Mouse (Mus musculus) limb, embryonic 14.5 days (tissue): Measurements from ENCODE around the gene Pkn1. TPM values are rescaled to one million over a fixed set of nuclear protein-coding genes. Genes with fewer than 3 reads are reported as not detected.
A peak's percentile ranks its signal among the peaks of the same experiment; 100 is the strongest.

Experiments used
- ATAC-seq: fragments of 200-750 bp; cut with Nextera tagmentation; 2 replicates; pipeline ENCODE4 v1.8.0; 2017; ENCODE audit warnings: low read depth, moderate number of reproducible peaks, moderate TSS enrichment; ENCODE audit not compliant: low FRiP score
- DNase-seq: peaks from one replicate; pipeline ENCODE4 v3.0.0-alpha.2; 2015; ENCODE audit warnings: low spot score
- H3K27ac ChIP-seq: fragments of 300-500 bp; sonication (generic); replicated peaks from 2 replicates; pipeline ENCODE4 v1.5.1; 2014; ENCODE audit warnings: low read depth, mild to moderate bottlenecking, low read length, moderate library complexity, mixed read lengths
- H3K27me3 ChIP-seq: fragments of 300-500 bp; sonication (generic); 2 replicates; pipeline ENCODE4 v1.6.1; 2014; ENCODE audit warnings: low read length, mixed read lengths; ENCODE audit not compliant: control insufficient read depth, insufficient read depth
- H3K36me3 ChIP-seq: fragments of 300-500 bp; sonication (generic); 2 replicates; pipeline ENCODE4 v1.6.1; 2014; ENCODE audit warnings: mild to moderate bottlenecking, low read length, moderate library complexity, mixed read lengths; ENCODE audit not compliant: control insufficient read depth, insufficient read depth
- H3K4me1 ChIP-seq: fragments of 300-500 bp; sonication (generic); 2 replicates; pipeline ENCODE4 v1.6.1; 2014; ENCODE audit warnings: antibody characterized with exemption, low read length, mixed read lengths; ENCODE audit not compliant: control insufficient read depth, insufficient read depth
- H3K4me2 ChIP-seq: fragments of 300-500 bp; sonication (generic); replicated peaks from 2 replicates; pipeline ENCODE4 v1.6.1; 2014; ENCODE audit warnings: low read depth, mild to moderate bottlenecking, low read length, moderate library complexity; ENCODE audit not compliant: severe bottlenecking
- H3K4me3 ChIP-seq: fragments of 300-500 bp; sonication (generic); replicated peaks from 2 replicates; pipeline ENCODE4 v1.5.1; 2014; ENCODE audit warnings: low read length
- H3K9ac ChIP-seq: fragments of 300-500 bp; sonication (generic); 2 replicates; pipeline ENCODE4 v1.6.1; 2014; ENCODE audit warnings: mild to moderate bottlenecking, low read depth, low read length, moderate library complexity; ENCODE audit not compliant: severe bottlenecking
- H3K9me3 ChIP-seq: fragments of 300-500 bp; sonication (generic); 2 replicates; pipeline ENCODE4 v1.6.1; 2016; ENCODE audit warnings: low read length; ENCODE audit not compliant: control insufficient read depth
- POLR2A ChIP-seq: fragments of 200-500 bp; IDR thresholded peaks from 2 replicates; pipeline ENCODE4 v1.8.0; 2012; ENCODE audit warnings: inconsistent platforms, mild to moderate bottlenecking, moderate library complexity, borderline replicate concordance; ENCODE audit not compliant: insufficient read depth, insufficient read length; ENCODE audit errors: extremely low read depth
- WGBS: fragments of 180-500 bp; shearing (Covaris S2); extraction: QIAGEN DNeasy Blood & Tissue Kit; methylation state at CpG from one replicate; pipeline ENCODE4 v1.1.7; 2014; 5-methylcytosine and 5-hydroxymethylcytosine counted together
- polyA plus RNA-seq, 2 experiments: library from polyadenylated mRNA; depleted of rRNA in 1 of 2; stranded (reverse) in 1 of 2; unstranded in 1 of 2; fragments of >200 nt; fragmentation: Nextera tagmentation in 1 of 2; extraction: Ambion mirVana in 1 of 2; gene quantifications; 2 replicates each; pipeline versions ENCODE4 v1.2.1 to v1.2.3; 2012 to 2014

Gene Pkn1
- polyA plus RNA-seq, 2 experiments, result 24.3 to 46.9 TPM

- H3K4me2 ChIP-seq, result no peak overlapping the region
- H3K9me3 ChIP-seq, result no peaks in the 10 kb centered on the region
- H3K9ac ChIP-seq, result no peak overlapping the region
- H3K27me3 ChIP-seq, result no peaks in the 10 kb centered on the region
- 84% methylated on average over 7 of the region's 7 CpGs for WGBS
- no peaks in the 10 kb centered on the region for H3K4me1 ChIP-seq
- DNase-seq (no peak), ATAC-seq (no peak)
- no peak overlapping the region for H3K27ac ChIP-seq
- no peak for TF ChIP-seq POLR2A
- H3K36me3 ChIP-seq, result no peaks in the 10 kb centered on the region
- H3K4me3 ChIP-seq, result no peak overlapping the region
Observed at GRCm38 (mm10) chr8:83632083-83632707, 66.8 kb downstream of the Pkn1 start.

GRCm38 (mm10) chr8:83625676-83626299 is 73.2 kb downstream of the Pkn1 start:
- Histone ChIP-seq H3K9ac (no peak overlapping the region), H3K36me3 (no peaks in the 10 kb centered on the region), H3K4me3 (no peak overlapping the region), H3K9me3 (no peaks in the 10 kb centered on the region), H3K27ac (no peak overlapping the region), H3K27me3 (no peaks in the 10 kb centered on the region), H3K4me1 (no peaks in the 10 kb centered on the region), H3K4me2 (no peak overlapping the region)
- 90% methylated on average over 6 of the region's 6 CpGs for WGBS
- no peak for ATAC-seq
- TF ChIP-seq POLR2A, result no peak
- no peak for DNase-seq

- H3K36me3 ChIP-seq, result no peaks in the 10 kb centered on the region
- WGBS, result 43% methylated on average over 3 of the region's 3 CpGs
- H3K9me3 ChIP-seq, result no peaks in the 10 kb centered on the region
- no peak overlapping the region for H3K9ac ChIP-seq
- TF ChIP-seq POLR2A, result no peak
- ATAC-seq, result no peak
- no peaks in the 10 kb centered on the region for H3K4me1 ChIP-seq
- DNase-seq, result no peak
- H3K27me3 ChIP-seq, result no peaks in the 10 kb centered on the region
- H3K4me3 ChIP-seq, result no peak overlapping the region
- H3K4me2 ChIP-seq, result no peak overlapping the region
- no peak overlapping the region for H3K27ac ChIP-seq
Observed at GRCm38 (mm10) chr8:83624739-83625138, 74.2 kb downstream of the Pkn1 start.

- DNase-seq (no peak), ATAC-seq (no peak)
- H3K4me3 ChIP-seq, result no peak overlapping the region
- no peak overlapping the region for H3K9ac ChIP-seq
- H3K27me3 ChIP-seq, result no peaks in the 10 kb centered on the region
- no peak for TF ChIP-seq POLR2A
- no peaks in the 10 kb centered on the region for H3K4me1 ChIP-seq
- no peak overlapping the region for H3K27ac ChIP-seq
- no peaks in the 10 kb centered on the region for H3K9me3 ChIP-seq
- H3K36me3 ChIP-seq, result no peaks in the 10 kb centered on the region
- 92% methylated on average over 7 of the region's 7 CpGs for WGBS
- H3K4me2 ChIP-seq, result no peak overlapping the region
Observed at GRCm38 (mm10) chr8:83623549-83623948, 75.4 kb downstream of the Pkn1 start.

GRCm38 (mm10) chr8:83622389-83622989 is 76.5 kb downstream of the Pkn1 start:
- Histone ChIP-seq H3K36me3 (no peaks in the 10 kb centered on the region), H3K4me2 (peak overlapping the region; percentile 58), H3K4me3 (peak overlapping the region; percentile 32), H3K27ac (no peak overlapping the region), H3K9me3 (no peaks in the 10 kb centered on the region), H3K4me1 (no peaks in the 10 kb centered on the region), H3K9ac (peak overlapping the region; percentile 40), H3K27me3 (no peaks in the 10 kb centered on the region)
- ATAC-seq, result peak; percentile 87
- 12% methylated on average over 23 of the region's 23 CpGs for WGBS
- 0 out of 2 replicates have a peak, but pooled peaks have one; percentile 12 for TF ChIP-seq POLR2A
- DNase-seq, result peak; percentile 83
